Mouse (Mus musculus): Measurements from ENCODE around the gene Igfbp4. TPM values are rescaled to one million over a fixed set of nuclear protein-coding genes. Genes with fewer than 3 reads are reported as not detected.

The Igfbp4 gene
- total and polyA plus RNA-seq, 3 experiments = 89.8 to 221 TPM; not detected in 1

DNA sequence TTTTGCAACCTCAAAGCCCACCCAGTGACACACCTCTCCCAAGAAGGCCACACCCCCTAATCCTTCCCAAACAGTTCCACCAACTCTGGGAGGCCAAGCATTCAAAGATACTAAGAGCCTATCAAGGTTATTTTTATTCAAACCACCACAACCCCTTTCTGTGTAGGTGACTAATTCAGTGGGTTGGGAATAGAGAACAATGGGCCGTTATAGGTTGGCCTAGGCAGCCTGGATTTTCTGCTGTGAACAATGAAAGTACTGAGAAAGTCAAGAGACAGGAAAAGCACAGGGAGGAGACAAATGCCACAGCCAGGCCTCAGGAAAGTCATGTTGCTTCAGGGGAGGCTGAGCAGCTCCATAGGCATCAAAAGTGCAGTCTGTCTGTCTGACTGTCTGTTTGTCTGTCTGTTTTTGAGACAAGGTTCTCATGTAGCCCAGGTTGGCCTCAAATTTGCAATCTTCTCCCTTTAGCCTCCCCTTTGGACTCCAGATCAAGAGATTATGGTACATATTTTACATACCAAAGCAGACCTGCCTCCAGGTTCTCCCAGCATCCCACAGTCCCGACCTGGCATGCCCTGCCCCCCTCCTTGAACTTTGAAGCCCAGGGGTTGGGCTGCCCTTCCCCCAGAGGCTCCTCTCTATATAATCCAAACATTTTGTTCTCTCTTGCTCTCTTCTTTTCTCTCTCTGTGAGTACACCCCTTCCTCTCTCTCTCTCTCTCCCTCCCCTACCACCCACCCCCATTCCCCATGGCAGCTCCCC is 54.0 kb downstream of the Igfbp4 start:
- H3K4me1 ChIP-seq (ENCODE audit: control insufficient read depth in 1 of 2, insufficient read depth in 2 of 2, low read length in 2 of 2) = peaks cover 5 to 31% of the 10 kb centered on the region in 2 experiments
- no peaks in the 10 kb centered on the region for H3K27me3 ChIP-seq (ENCODE audit: control insufficient read depth in 1 of 2, insufficient read depth in 2 of 2, low read length in 2 of 2)
- no peaks in the 10 kb centered on the region for H3K79me2 ChIP-seq (ENCODE audit: control insufficient read depth, insufficient read depth, low read length, poor library complexity)
- TF ChIP-seq EP300 (IDR thresholded peaks at IDR 0.05; ENCODE audit: low read depth in 1 of 2, low read length in 2 of 2) (no peak), CHD2 (IDR thresholded peaks at IDR 0.05; ENCODE audit: low read length) (no peak), TBP (IDR thresholded peaks at IDR 0.05; ENCODE audit: low read depth, low read length) (no peak), POLR2AphosphoS5 (IDR thresholded peaks at IDR 0.05; ENCODE audit: borderline replicate concordance, low read depth, low read length) (no peak), HCFC1 (IDR thresholded peaks at IDR 0.05; ENCODE audit: low read depth, low read length) (no peak)
- H3K27ac ChIP-seq (ENCODE audit: control insufficient read depth, low read depth, low read length) = no peak overlapping the region
- no peak overlapping the region for H3K9ac ChIP-seq (ENCODE audit: control insufficient read depth, low read depth, low read length, poor library complexity, severe bottlenecking)
- no peaks in the 10 kb centered on the region for H3K9me3 ChIP-seq (replicated peaks; ENCODE audit: insufficient read depth, low read length)
- no peak overlapping the region for H3K4me3 ChIP-seq (ENCODE audit: control insufficient read depth in 1 of 2, insufficient read depth in 1 of 2, low read depth in 2 of 2, low read length in 2 of 2)
- DNase-seq (ENCODE audit: low read depth, low spot score) = no peak
- H3K36me3 ChIP-seq (ENCODE audit: control insufficient read depth in 1 of 2, insufficient read depth in 2 of 2, low read length in 2 of 2) = peaks cover 0 to 12% of the 10 kb centered on the region in 2 experiments; a peak in 2 of 4 replicates

DNA sequence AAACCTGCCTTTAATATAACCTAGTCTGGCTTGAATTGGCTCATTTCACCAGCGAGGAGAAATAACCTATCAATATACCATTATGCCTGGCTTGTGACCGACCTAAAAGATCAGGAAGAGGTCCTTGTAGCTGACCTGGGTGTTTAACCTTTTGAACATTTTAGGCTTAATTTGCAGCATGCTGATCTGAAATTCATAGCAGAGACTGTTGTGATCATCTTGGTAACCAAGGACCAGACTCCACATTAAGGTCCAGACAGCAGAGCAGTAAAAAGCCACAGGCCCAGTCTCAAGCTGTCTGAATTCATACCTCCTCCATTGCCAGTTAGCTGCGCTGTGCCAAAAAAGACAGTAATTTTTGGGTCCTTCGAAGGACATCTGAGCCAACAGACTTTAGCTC is 54.7 kb downstream of the Igfbp4 start:
- no peak overlapping the region for H3K9ac ChIP-seq (ENCODE audit: control insufficient read depth, low read depth, low read length, poor library complexity, severe bottlenecking)
- H3K4me3 ChIP-seq (ENCODE audit: control insufficient read depth in 1 of 2, insufficient read depth in 1 of 2, low read depth in 2 of 2, low read length in 2 of 2) = no peak overlapping the region
- peaks cover 7 to 35% of the 10 kb centered on the region in 2 experiments for H3K4me1 ChIP-seq (ENCODE audit: control insufficient read depth in 1 of 2, insufficient read depth in 2 of 2, low read length in 2 of 2)
- TF ChIP-seq TAL1 (IDR thresholded peaks at IDR 0.05; ENCODE audit: low read length) (no peak), NELFE (IDR thresholded peaks at IDR 0.05; ENCODE audit: low read depth, low read length) (no peak), POLR2AphosphoS5 (IDR thresholded peaks at IDR 0.05; ENCODE audit: borderline replicate concordance, low read depth, low read length) (no peak), EP300 (IDR thresholded peaks at IDR 0.05; ENCODE audit: low read depth in 1 of 2, low read length in 2 of 2) (no peak), USF2 (IDR thresholded peaks at IDR 0.05; ENCODE audit: borderline replicate concordance in 1 of 2, insufficient read depth in 1 of 2, low read depth in 1 of 2, low read length in 2 of 2) (no peak), ETS1 (IDR thresholded peaks at IDR 0.05; ENCODE audit: low read depth, low read length) (no peak), BHLHE40 (IDR thresholded peaks at IDR 0.05; ENCODE audit: borderline replicate concordance, low read depth, low read length) (no peak)
- DNase-seq (ENCODE audit: low read depth, low spot score) = no peak
- no peaks in the 10 kb centered on the region for H3K9me3 ChIP-seq (replicated peaks; ENCODE audit: insufficient read depth, low read length)
- H3K79me2 ChIP-seq (ENCODE audit: control insufficient read depth, insufficient read depth, low read length, poor library complexity) = no peaks in the 10 kb centered on the region
- H3K27me3 ChIP-seq (ENCODE audit: control insufficient read depth in 1 of 2, insufficient read depth in 2 of 2, low read length in 2 of 2) = no peaks in the 10 kb centered on the region
- peaks cover 0 to 15% of the 10 kb centered on the region in 2 experiments; a peak in 2 of 4 replicates for H3K36me3 ChIP-seq (ENCODE audit: control insufficient read depth in 1 of 2, insufficient read depth in 2 of 2, low read length in 2 of 2)
- H3K27ac ChIP-seq (ENCODE audit: control insufficient read depth, low read depth, low read length) = no peak overlapping the region

DNA sequence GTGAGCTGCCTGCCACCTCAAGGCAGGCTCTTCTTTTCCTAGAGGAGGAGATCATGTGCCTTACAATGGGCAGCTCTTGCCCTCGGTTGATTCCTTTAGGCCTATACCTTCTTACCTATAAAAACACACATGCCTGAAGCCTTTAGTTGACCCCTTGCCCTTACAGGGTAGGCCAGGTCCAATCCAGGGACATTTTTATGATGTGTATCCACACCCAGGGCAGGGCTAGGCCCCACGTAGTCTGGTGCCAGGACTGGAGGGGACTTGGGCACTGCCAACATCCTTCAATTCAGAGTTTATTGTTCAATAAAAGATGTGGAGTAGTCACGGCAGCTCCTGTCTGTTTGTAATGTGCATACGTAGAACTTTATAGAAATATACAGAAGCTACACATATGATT is 55.4 kb downstream of the Igfbp4 start:
- Histone ChIP-seq H3K9ac (ENCODE audit: control insufficient read depth, low read depth, low read length, poor library complexity, severe bottlenecking) (no peak overlapping the region), H3K27ac (ENCODE audit: control insufficient read depth, low read depth, low read length) (no peak overlapping the region), H3K36me3 (ENCODE audit: control insufficient read depth in 1 of 2, insufficient read depth in 2 of 2, low read length in 2 of 2) (peaks cover 0 to 15% of the 10 kb centered on the region in 2 experiments; a peak in 2 of 4 replicates), H3K9me3 (replicated peaks; ENCODE audit: insufficient read depth, low read length) (no peaks in the 10 kb centered on the region), H3K79me2 (ENCODE audit: control insufficient read depth, insufficient read depth, low read length, poor library complexity) (no peaks in the 10 kb centered on the region), H3K27me3 (ENCODE audit: control insufficient read depth in 1 of 2, insufficient read depth in 2 of 2, low read length in 2 of 2) (no peaks in the 10 kb centered on the region), H3K4me3 (ENCODE audit: control insufficient read depth in 1 of 2, insufficient read depth in 1 of 2, low read depth in 2 of 2, low read length in 2 of 2) (no peak overlapping the region), H3K4me1 (ENCODE audit: control insufficient read depth in 1 of 2, insufficient read depth in 2 of 2, low read length in 2 of 2) (peaks cover 7 to 38% of the 10 kb centered on the region in 2 experiments)
- TF ChIP-seq ZKSCAN1 (IDR thresholded peaks at IDR 0.05; ENCODE audit: low read depth, low read length) (no peak), TBP (IDR thresholded peaks at IDR 0.05; ENCODE audit: low read depth, low read length) (no peak), MYC (IDR thresholded peaks at IDR 0.05; ENCODE audit: low read depth, low read length) (no peak), NELFE (IDR thresholded peaks at IDR 0.05; ENCODE audit: low read depth, low read length) (no peak), ZMIZ1 (IDR thresholded peaks at IDR 0.05; ENCODE audit: low read depth, low read length) (no peak), SMC3 (IDR thresholded peaks at IDR 0.05; ENCODE audit: low read depth, low read length) (no peak), RAD21 (IDR thresholded peaks at IDR 0.05; ENCODE audit: low read depth, low read length) (no peak), MAX (IDR thresholded peaks at IDR 0.05; ENCODE audit: low read length) (no peak)
- DNase-seq (ENCODE audit: low read depth, low spot score) = no peak
